Mouse (Mus musculus) monocyte, adult 5-6 weeks (primary cell): ENCODE data around the gene Mpnd. TPM values are rescaled to one million over a fixed set of nuclear protein-coding genes. Genes with fewer than 3 reads are reported as not detected.

ENCODE experiments used
- ATAC-seq: fragments of 153-309, 156-312 bp; replicated peaks from 2 replicates; pipeline ENCODE4 v1.8.0; 2017; ENCODE audit warnings: mild to moderate bottlenecking; ENCODE audit not compliant: low TSS enrichment, insufficient number of reproducible peaks, severe bottlenecking, poor library complexity, low FRiP score
- total RNA-seq: library from RNA; stranded (forward); fragments of 200-1000, 200-491, 200-594 nt; gene quantifications from 3 replicates; pipeline ENCODE4 v1.2.3, GENCODE M21; 2017

Mpnd gene
- 31.5 to 106 TPM (median 82.0 TPM) in 3 replicates for total RNA-seq

DNA sequence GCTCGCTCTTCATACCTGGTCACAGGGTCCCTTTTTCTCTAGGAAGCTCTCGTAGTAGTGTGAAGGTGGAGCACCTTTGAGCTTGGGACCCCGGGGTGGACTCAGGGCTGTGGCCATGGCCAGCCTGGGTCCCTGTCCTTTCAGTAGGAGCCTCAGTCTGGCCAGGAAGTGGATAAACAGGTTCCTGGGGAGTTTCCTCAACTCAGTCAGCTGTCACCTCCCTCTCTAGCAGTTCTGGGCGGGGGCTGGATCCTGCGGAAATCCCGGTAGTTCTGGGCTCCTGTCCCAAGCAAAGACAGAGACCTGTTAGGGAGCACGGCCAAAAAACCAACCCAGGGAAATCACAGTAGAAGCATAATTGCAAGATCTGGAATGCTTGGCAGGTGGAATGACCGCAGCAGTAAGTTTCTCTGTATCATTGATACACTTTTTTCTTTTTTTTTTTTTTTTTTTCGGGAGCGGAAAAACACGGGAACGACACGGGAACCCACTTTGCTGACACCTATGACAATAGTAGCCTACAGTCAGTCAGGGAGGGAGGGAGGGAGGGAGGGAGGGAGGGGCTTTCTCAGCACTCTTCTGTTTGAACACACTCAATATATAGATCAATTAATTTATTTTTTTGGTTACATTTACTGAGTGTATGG, at the start of gene Mpnd, which contains the start of gene Stap2:
Gene Mpnd (plus strand): TSS at position 297 of the 647 bp plus-strand sequence.
Gene Stap2 (minus strand): TSS at position 170 of the 647 bp plus-strand sequence.
- no peak for ATAC-seq

DNA sequence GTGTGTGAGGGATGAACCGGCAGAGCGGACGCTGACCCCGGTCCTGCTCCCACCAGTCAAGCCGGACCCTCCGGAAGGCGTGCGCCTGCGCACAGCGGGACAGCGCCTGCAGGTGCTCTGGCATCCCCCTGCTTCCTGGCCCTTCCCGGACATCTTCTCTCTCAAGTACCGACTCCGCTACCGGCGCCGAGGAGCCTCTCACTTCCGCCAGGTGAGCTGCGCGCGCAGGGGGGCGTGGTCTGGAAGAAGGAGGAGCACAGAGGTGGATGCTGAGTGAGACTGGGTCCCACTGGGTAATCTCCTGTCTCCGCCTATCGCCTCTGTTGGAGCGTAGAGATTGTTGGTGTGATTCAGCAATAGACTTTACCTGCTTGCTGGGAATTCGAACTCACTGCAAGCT, 49.4 kb upstream of the Mpnd start:
- no peak for ATAC-seq

GRCm38 (mm10) chr17:55956591-55956990, 48.9 kb upstream of the Mpnd start:
- no peak for ATAC-seq

GRCm38 (mm10) chr17:55957168-55957567, 48.3 kb upstream of the Mpnd start:
- no peak for ATAC-seq

DNA sequence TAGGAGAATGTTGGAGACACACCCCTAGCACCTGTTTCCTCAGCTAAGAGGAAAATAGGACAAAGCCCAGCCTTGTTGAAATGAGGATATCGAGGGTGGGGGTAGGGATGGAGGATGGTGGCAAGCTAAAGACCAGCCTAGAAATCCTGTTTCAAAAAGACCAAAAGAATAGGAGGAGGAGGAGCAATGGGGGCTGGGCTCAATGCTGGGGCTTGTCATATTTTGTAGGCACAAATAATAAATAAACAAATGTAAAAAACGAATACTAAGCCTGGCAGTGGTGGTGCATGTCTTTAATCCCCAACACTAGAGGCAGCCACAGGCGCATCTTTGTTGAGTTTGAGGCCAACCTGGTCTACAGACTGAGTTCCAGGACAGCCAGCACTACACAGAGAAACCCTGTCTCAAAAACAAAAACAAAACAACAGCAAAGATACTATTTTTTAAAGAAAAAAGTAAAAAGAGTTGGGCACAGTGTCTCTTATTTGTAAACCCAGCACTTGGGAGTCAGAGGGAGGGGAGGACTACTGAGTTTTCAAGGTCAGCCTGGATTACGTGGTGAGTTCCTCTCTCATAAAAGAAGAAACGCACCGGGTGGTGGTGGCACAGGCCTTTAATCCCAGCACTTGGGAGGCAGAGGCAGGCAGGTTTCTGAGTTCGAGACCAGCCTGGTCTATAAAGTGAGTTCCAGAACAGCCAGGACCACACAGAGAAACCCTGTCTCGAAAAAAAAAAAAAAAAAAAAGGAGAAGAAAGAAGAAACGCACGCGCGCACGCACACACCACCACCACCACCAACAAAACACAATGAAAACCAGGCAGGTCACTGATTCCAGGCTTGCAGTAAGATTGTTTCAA, 47.6 kb upstream of the Mpnd start:
- ATAC-seq = no peak

- ATAC-seq = no peak
Observed at GRCm38 (mm10) chr17:55958584-55958886, 47.0 kb upstream of the Mpnd start.

GRCm38 (mm10) chr17:55958918-55959728, 46.4 kb upstream of the Mpnd start, which contains the start of gene Yju2:
Gene Yju2, plus strand, starts transcription at chr17:55959099.
- peak; percentile 84 for ATAC-seq

DNA sequence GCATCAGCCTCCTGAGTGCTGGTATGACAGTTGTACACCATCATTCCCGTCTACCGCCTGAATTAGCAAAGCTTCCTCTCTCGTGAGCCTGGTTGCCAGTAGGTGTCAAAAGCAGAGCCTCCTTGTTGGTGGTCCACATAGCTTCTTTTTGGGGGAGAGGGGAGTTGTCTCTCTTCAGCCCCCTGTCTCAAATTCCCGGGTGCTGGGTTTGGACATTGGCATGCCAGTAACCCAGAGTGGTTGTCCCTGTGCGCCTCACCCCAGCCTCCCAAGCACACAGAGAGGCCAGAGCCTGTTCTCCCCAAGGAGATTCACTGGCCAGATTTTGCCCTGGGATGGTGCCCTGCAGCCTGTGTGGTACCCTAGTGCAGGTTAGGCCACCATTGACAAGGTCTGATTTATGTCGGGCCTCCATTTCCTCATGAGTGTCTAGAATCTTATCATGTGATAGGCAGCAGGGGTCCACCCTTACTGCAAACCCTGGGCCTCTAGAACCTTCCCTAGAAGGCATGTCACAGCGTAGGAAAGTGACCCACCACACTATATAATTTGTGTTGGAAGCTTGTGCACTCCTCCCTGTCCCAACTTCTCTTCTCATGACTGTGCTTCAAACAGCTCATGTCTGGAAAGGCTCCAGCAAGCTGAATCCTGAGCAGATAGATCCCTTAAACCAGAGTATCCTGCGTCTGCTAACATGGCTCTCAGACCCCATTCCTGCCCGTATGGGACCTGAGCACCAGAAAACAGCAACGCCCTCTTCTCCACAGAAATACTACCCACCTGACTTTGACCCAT, 45.4 kb upstream of the Mpnd start:
- no peak for ATAC-seq

DNA sequence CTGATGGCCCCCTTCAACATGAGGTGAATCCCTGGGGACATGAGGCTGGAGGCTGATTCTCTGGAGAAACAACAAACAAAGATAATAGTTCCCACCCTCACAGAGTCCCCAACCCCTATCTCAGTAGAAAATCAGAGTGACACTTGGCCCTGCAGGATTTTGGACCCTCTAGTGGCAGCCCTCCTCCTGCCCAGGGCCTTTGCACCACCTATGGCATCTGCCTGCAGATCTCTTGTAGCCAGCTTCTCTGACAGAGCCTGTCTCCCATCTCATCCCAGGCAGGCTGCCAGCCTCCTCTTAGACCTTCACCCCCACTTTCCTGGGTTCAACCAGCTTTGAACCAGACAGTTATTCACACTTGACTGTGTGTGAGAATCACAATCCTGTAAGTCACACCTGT, 44.7 kb upstream of the Mpnd start:
- ATAC-seq = no peak

DNA sequence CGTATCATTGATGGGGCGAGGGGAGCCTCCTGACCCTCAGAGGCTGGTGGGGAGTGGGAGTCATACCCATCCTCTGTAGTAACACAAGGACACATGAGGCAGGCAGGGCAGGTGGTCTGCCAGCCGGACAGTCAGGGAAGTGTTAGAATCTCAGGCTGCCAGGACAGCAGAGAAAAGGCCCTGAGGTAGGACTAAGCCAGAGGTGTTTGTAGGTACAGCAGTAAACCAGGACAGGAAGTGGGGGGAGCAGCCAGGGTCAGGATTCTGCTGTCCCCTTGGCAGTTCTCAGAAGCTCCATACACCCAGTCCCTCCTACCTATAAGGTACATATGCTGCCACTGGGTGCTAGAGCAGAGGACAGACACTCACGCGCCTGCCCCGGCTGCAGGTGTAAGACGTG, 43.9 kb upstream of the Mpnd start:
- ATAC-seq = no peak

DNA sequence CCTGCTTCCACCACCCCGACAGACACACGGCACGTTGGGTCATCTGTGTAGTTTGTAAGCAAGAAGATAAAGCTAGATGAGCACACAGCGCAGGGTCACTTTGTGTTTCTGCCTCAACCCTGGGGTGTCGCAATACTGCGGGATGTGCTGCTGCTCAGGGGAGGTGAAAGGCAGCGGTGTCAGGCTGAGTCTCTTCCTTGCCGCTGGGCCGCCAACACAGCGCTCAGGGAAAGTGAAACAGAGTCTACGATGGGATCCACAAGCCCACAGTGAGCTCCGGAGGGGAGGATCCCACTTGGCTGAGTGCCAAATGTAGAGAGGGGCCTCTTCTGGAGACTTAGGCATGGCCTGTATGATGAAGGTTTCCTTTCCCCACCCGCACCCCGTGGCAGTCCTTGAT, 42.3 kb upstream of the Mpnd start:
- no peak for ATAC-seq

GRCm38 (mm10) chr17:55964496-55964895, 41.0 kb upstream of the Mpnd start:
- no peak for ATAC-seq

DNA sequence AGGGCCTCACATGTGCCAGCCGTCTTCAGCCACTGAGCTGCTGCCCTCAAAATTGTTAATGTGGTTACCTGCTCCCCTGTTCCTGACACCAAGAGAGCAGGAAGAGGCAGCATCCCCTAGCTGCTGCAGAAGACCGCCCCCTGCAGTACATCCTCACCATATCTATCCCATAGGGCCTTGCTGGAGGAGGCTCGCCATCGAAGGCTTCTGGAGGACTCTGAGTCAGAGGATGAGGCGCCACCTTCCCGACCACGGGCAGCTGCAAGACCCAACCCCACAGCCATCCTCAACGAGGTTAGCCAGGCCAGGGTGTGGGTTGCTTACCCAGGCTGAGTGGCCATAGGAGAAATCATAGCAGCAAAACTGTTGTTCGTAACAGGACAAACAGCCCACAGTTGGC, 40.5 kb upstream of the Mpnd start:
- no peak for ATAC-seq

GRCm38 (mm10) chr17:55967186-55967585, 38.3 kb upstream of the Mpnd start:
- no peak for ATAC-seq

DNA sequence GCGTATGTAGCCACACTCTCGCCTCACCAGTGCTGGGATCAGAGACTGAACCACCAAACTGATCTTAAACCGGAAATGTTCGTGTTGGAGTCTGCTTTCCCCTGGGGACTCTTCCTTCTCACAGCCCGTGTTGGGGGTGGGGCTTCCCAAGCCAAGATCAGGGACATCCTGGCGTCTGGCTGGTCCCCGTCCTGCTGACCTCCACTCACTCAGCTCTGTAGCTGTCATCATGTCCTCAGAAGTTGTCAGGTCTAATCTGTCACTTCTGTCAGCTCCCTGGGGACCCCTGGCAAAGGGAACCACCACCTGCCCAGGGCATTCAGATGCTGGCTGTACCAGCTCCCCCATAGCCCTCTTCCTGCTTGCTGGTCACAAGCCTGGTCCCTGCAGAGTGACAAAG, 37.3 kb upstream of the Mpnd start:
- no peak for ATAC-seq

- ATAC-seq = no peak
Observed at GRCm38 (mm10) chr17:55969560-55969959, 36.0 kb upstream of the Mpnd start.

- ATAC-seq = no peak
Observed at GRCm38 (mm10) chr17:55969966-55970891, 35.3 kb upstream of the Mpnd start, which contains the start of gene Shd. Gene Shd, plus strand, starts transcription at chr17:55970467.

GRCm38 (mm10) chr17:55971453-55971852, 34.1 kb upstream of the Mpnd start:
- no peak for ATAC-seq
